Comparison of ENCODE assay signal across 8 mouse cellular contexts in the genomic region with DNA sequence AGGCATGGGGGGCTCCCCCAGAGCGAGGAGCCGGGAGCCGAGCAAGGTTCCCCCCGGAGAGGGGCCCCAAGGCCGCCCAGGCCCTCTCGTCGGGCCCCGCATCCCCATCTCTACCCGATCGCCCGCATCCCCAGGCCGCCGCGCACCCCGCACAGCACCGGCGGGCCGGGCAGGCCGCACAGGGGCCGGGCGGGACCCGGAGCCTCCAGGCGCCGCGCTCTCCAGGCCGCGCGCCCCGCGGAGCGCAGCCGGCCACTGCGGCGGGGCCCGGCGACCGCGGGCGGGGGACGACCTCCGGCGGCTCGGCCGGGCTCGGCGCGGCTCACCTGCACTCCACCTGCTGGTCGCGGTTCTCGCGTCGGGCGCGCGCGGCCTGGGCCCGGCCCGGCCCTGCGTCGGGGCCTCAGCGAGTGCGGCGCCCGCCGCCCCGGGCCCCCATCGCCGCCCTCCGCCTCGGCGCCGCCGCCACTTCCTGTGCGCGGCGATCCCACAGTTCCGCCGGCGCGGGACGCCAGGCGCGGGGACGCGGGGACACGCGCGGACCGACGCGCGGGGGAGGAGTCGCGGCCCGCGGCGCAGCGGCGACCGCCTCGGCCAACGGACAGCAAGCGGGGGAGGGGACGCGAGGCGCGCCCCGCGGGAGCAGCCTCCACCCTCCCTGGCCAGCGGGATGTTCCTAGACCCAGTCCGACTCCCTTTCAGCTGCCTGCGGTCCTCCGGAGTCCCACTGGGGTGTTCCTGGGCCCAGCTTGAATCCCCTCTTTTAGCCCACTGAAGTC. TPM values are rescaled to one million over a fixed set of nuclear protein-coding genes. Genes with fewer than 3 reads are reported as not detected.
DNase-seq lines count a peak whose midpoint lies in the region; ATAC-seq and TF ChIP-seq lines count a peak whose summit lies in the region.

A gene (minus strand): TSS at position 603 of the 779 bp plus-strand sequence.

- WGBS in hindbrain, embryonic 12.5 days, result 0% methylated on average over 68 of the region's 113 CpGs
- WGBS in lung, postnatal 0 days, result 0% methylated on average over 36 of the region's 113 CpGs

- H3K9ac ChIP-seq in ES-Bruce4 (ENCODE audit: low read depth, poor library complexity, severe bottlenecking), result peak within 1 kb of the TSS; percentile 97
- H3K9ac ChIP-seq in hindbrain, embryonic 12.5 days, result peak within 1 kb of the TSS; percentile 98
- H3K9ac ChIP-seq in lung, postnatal 0 days (replicated peaks; ENCODE audit: low read depth), result peak within 1 kb of the TSS; percentile 98

- no peaks in the 10 kb centered on the region for H3K36me3 ChIP-seq in ES-Bruce4 (ENCODE audit: control insufficient read depth, insufficient read depth, low read length, poor library complexity, severe bottlenecking)
- H3K36me3 ChIP-seq in hindbrain, embryonic 12.5 days, result no peaks in the 10 kb centered on the region
- no peaks in the 10 kb centered on the region for H3K36me3 ChIP-seq in lung, postnatal 0 days (ENCODE audit: insufficient read depth, low read length)

- no peak within 1 kb of the TSS for H3K27ac ChIP-seq in ES-Bruce4 (ENCODE audit: insufficient read depth, low read length)
- H3K27ac ChIP-seq in hindbrain, embryonic 12.5 days, result peak within 1 kb of the TSS; percentile 70
- peak within 1 kb of the TSS; percentile 85 for H3K27ac ChIP-seq in lung, postnatal 0 days (ENCODE audit: low read length)

- peak; percentile 81 for DNase-seq in cerebellum, adult 9-11 months
- DNase-seq in frontal cortex, postnatal 25 days (ENCODE audit: low spot score in 2 of 2), result peak; percentile 38 to 42
- peak; percentile 69 to 77 for DNase-seq in layer of hippocampus, postnatal 10 days (ENCODE audit: low spot score in 2 of 2)
- DNase-seq in lung, postnatal 0 days (ENCODE audit: low spot score), result peak; percentile 82
- peak; percentile 56 for DNase-seq in ovary, postnatal 14 days (ENCODE audit: low spot score)
- peak; percentile 22 to 54 for DNase-seq in thymus, postnatal 10 days (ENCODE audit: low spot score in 2 of 2)

- peaks cover 3% of the 10 kb centered on the region for H3K4me1 ChIP-seq in ES-Bruce4 (ENCODE audit: control insufficient read depth, insufficient read depth, low read length)
- H3K4me1 ChIP-seq in hindbrain, embryonic 12.5 days, result peaks cover 27% of the 10 kb centered on the region
- H3K4me1 ChIP-seq in lung, postnatal 0 days (ENCODE audit: insufficient read depth, low read depth, low read length), result peaks cover 24% of the 10 kb centered on the region; the same call in 1 of the 2 replicates

- TF ChIP-seq EP300 in ES-Bruce4 (IDR thresholded peaks at IDR 0.05; ENCODE audit: insufficient read depth, low read depth, low read length), result no peak
- no peak for TF ChIP-seq EP300 in lung, postnatal 0 days (IDR thresholded peaks at IDR 0.05)

- peak within 1 kb of the TSS; percentile 82 for H3K4me3 ChIP-seq in ES-Bruce4 (ENCODE audit: low read depth, low read length)
- H3K4me3 ChIP-seq in hindbrain, embryonic 12.5 days, result peak within 1 kb of the TSS; percentile 86
- H3K4me3 ChIP-seq in lung, postnatal 0 days (ENCODE audit: low read depth, low read length), result peak within 1 kb of the TSS; percentile 88

- peak within 1 kb of the TSS; percentile 83 for H3K4me2 ChIP-seq in hindbrain, embryonic 12.5 days (replicated peaks)
- peak within 1 kb of the TSS; percentile 96 for H3K4me2 ChIP-seq in lung, postnatal 0 days (replicated peaks; ENCODE audit: low read depth, low read length)

- TF ChIP-seq POLR2A in ES-Bruce4 (IDR thresholded peaks at IDR 0.05; ENCODE audit: insufficient read depth, low read length), result no peak

- no peaks in the 10 kb centered on the region for H3K9me3 ChIP-seq in ES-Bruce4 (replicated peaks; ENCODE audit: control insufficient read depth, insufficient read depth, low read length, poor library complexity, severe bottlenecking)
- H3K9me3 ChIP-seq in hindbrain, embryonic 12.5 days (replicated peaks), result no peaks in the 10 kb centered on the region
- no peaks in the 10 kb centered on the region for H3K9me3 ChIP-seq in lung, postnatal 0 days (ENCODE audit: low read length)

- peak; percentile 81 for ATAC-seq in hindbrain, embryonic 12.5 days (ENCODE audit: low FRiP score)
- ATAC-seq in lung, postnatal 0 days, result peak; percentile 87

- no peaks in the 10 kb centered on the region; the same call in 1 of the 2 replicates for H3K27me3 ChIP-seq in ES-Bruce4 (ENCODE audit: control insufficient read depth, insufficient read depth, low read length, poor library complexity, severe bottlenecking)
- no peaks in the 10 kb centered on the region for H3K27me3 ChIP-seq in hindbrain, embryonic 12.5 days
- H3K27me3 ChIP-seq in lung, postnatal 0 days (replicated peaks; ENCODE audit: insufficient read depth, low read length), result no peaks in the 10 kb centered on the region

- TF ChIP-seq CTCF in ES-Bruce4 (IDR thresholded peaks at IDR 0.05; ENCODE audit: low read depth, low read length), result no peak
- TF ChIP-seq CTCF in lung, postnatal 0 days (IDR thresholded peaks at IDR 0.05), result no peak

RNA-seq across cellular contexts. Expression of the gene that starts here (rescaled TPM):
- polyA plus RNA-seq in ES-Bruce4 (2011; ENCODE audit: insufficient read depth, insufficient read length, low read depth, missing spikeins), result 56.0 and 57.7 TPM in 2 replicates
- polyA plus RNA-seq in hindbrain, embryonic 12.5 days (2016; fragmentation: Nextera tagmentation; extraction: Ambion mirVana), result 59.2 and 59.7 TPM in 2 replicates
- total RNA-seq in layer of hippocampus, postnatal 10 days (2021), result 100 to 1,000 TPM; 247 to 258 TPM
- 119 and 129 TPM in 2 replicates for polyA plus RNA-seq in lung, postnatal 0 days (2015; fragmentation: Nextera tagmentation; extraction: Ambion mirVana)
